Comparison of ENCODE assay signal across 28 mouse cellular contexts in the genomic region with DNA sequence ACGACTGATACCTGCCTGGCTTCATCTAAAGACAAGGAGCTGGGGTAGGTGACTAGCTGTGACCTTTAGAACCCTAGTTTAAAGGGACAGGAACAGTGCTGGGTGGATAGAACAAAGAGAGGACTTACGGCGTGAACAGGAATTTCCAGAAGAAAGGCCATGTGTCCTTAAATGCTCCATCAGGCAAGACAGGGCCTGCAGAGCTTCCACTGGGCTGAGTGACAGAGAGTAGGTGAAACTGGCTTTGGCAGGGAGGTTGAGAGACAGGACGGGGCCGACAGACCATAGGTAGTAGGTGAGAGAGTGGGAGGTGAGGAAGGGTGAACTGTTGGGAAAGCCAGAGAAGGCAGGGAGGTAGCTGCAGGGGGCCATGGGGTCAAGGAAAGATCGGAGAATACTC. TPM values are rescaled to one million over a fixed set of nuclear protein-coding genes. Genes with fewer than 3 reads are reported as not detected.
DNase-seq lines count a peak whose midpoint lies in the region; ATAC-seq and TF ChIP-seq lines count a peak whose summit lies in the region.
"Had no signal": no experiment of that assay in that cellular context is flagged by ENCODE, and none has a peak within 500 bp of the region (broad histone marks: within the 10 kb centered on the region; RNA-seq: fewer than 3 reads in every experiment).

No protein-coding gene starts in this region.

- TF ChIP-seq CTCF in E14TG2a.4 (conservative IDR thresholded peaks at IDR 0.05; ENCODE audit: low read length) (no peak), ES-Bruce4 (IDR thresholded peaks at IDR 0.05; ENCODE audit: low read depth, low read length) (no peak)

- intact Hi-C loops in gastrocnemius, postnatal 14 days (cut with DNase I; ENCODE audit: low total_unique reads) = no loop called here

- H3K4me1 ChIP-seq in E14TG2a.4 (replicated peaks; ENCODE audit: low read depth, low read length) (peaks cover 92% of the 10 kb centered on the region), ES-Bruce4 (ENCODE audit: control insufficient read depth, insufficient read depth, low read length) (peaks cover 10% of the 10 kb centered on the region)
- no peaks in the 10 kb centered on the region for H3K4me1 ChIP-seq in stomach, embryonic 16.5 days (ENCODE audit: control insufficient read depth, insufficient read depth, low read length)
- no peaks in the 10 kb centered on the region for H3K4me1 ChIP-seq in hindbrain, embryonic 10.5 days (replicated peaks)
- H3K4me1 ChIP-seq: forebrain, embryonic 12.5 days; forebrain, embryonic 15.5 days; heart, embryonic 10.5 days; heart, embryonic 13.5 days; hindbrain, embryonic 12.5 days; intestine, embryonic 15.5 days had no signal

- WGBS in stomach, embryonic 16.5 days = 38% methylated on average over 6 of the region's 6 CpGs
- WGBS in hindbrain, embryonic 10.5 days = 56% methylated on average over 6 of the region's 6 CpGs

- ATAC-seq in stomach, embryonic 16.5 days (ENCODE audit: insufficient read depth, low FRiP score) = no peak; the same call in 1 of the 2 replicates
- ATAC-seq: CD4-positive, CD25-positive, alpha-beta regulatory T cell, adult 4 months; forebrain, embryonic 15.5 days; hindbrain, embryonic 16.5 days; intestine, embryonic 15.5 days had no signal

- no peak for TF ChIP-seq POLR2A in ES-Bruce4 (IDR thresholded peaks at IDR 0.05; ENCODE audit: insufficient read depth, low read length)

- H3K4me3 ChIP-seq in E14TG2a.4 (replicated peaks; ENCODE audit: low read length) (peak overlapping the region; percentile 73), ES-Bruce4 (ENCODE audit: low read depth, low read length) (peak overlapping the region; percentile 33)
- no peak overlapping the region for H3K4me3 ChIP-seq in stomach, embryonic 16.5 days (replicated peaks; ENCODE audit: low read length)
- H3K4me3 ChIP-seq in hindbrain, embryonic 10.5 days = no peak overlapping the region
- H3K4me3 ChIP-seq: forebrain, embryonic 12.5 days; forebrain, embryonic 15.5 days; heart, adult 2 months; heart, embryonic 10.5 days; heart, embryonic 13.5 days; hindbrain, embryonic 12.5 days; intestine, embryonic 15.5 days had no signal

- DNase-seq in ZHBTc4 (ENCODE audit: low read depth, low spot score) = peak; percentile 36
- DNase-seq in hindbrain, embryonic 10.5 days (ENCODE audit: low spot score) = no peak
- no peak for DNase-seq in gastrocnemius, postnatal 14 days
- no peak for DNase-seq in layer of hippocampus, postnatal 14 days (ENCODE audit: low spot score in 2 of 2)
- DNase-seq: adrenal gland, postnatal 10 days; adrenal gland, postnatal 36 days; cerebellum, adult 18-20 months; cerebellum, adult 9-10 months; cerebellum, postnatal 14 days; gastrocnemius, postnatal 36 days; heart, adult 2 months; heart, postnatal 14 days; heart, postnatal 4 days had no signal

- no peak overlapping the region for H3K4me2 ChIP-seq in stomach, embryonic 16.5 days (ENCODE audit: low read depth, low read length)
- H3K4me2 ChIP-seq: forebrain, embryonic 12.5 days; forebrain, embryonic 15.5 days; heart, embryonic 13.5 days; hindbrain, embryonic 12.5 days; intestine, embryonic 15.5 days had no signal

- H3K27me3 ChIP-seq in E14TG2a.4 (ENCODE audit: insufficient read depth, low read length) (no peaks in the 10 kb centered on the region), ES-Bruce4 (ENCODE audit: control insufficient read depth, insufficient read depth, low read length, poor library complexity, severe bottlenecking) (no peaks in the 10 kb centered on the region)
- no peaks in the 10 kb centered on the region for H3K27me3 ChIP-seq in stomach, embryonic 16.5 days (ENCODE audit: control insufficient read depth, insufficient read depth, low read length)
- no peaks in the 10 kb centered on the region for H3K27me3 ChIP-seq in hindbrain, embryonic 10.5 days (ENCODE audit: insufficient read depth, poor library complexity, severe bottlenecking)
- H3K27me3 ChIP-seq: forebrain, embryonic 12.5 days; forebrain, embryonic 15.5 days; hindbrain, embryonic 12.5 days; intestine, embryonic 15.5 days had no signal

- peaks cover 9% of the 10 kb centered on the region for H3K36me3 ChIP-seq in E14TG2a.4 (ENCODE audit: insufficient read depth, low read length)
- no peaks in the 10 kb centered on the region for H3K36me3 ChIP-seq in ES-Bruce4 (ENCODE audit: control insufficient read depth, insufficient read depth, low read length, poor library complexity, severe bottlenecking)
- H3K36me3 ChIP-seq in stomach, embryonic 16.5 days (ENCODE audit: control insufficient read depth, insufficient read depth, low read length) = no peaks in the 10 kb centered on the region
- H3K36me3 ChIP-seq in hindbrain, embryonic 10.5 days = no peaks in the 10 kb centered on the region
- H3K36me3 ChIP-seq: forebrain, embryonic 12.5 days; forebrain, embryonic 15.5 days; heart, embryonic 10.5 days; heart, embryonic 13.5 days; hindbrain, embryonic 12.5 days; intestine, embryonic 15.5 days had no signal

- H3K9me3 ChIP-seq in E14TG2a.4 (ENCODE audit: low read length) (no peaks in the 10 kb centered on the region), ES-Bruce4 (replicated peaks; ENCODE audit: control insufficient read depth, insufficient read depth, low read length, poor library complexity, severe bottlenecking) (no peaks in the 10 kb centered on the region)
- H3K9me3 ChIP-seq in stomach, embryonic 16.5 days (replicated peaks; ENCODE audit: control insufficient read depth, low read length) = no peaks in the 10 kb centered on the region
- no peaks in the 10 kb centered on the region for H3K9me3 ChIP-seq in hindbrain, embryonic 10.5 days
- H3K9me3 ChIP-seq: forebrain, embryonic 12.5 days; forebrain, embryonic 15.5 days; heart, embryonic 10.5 days; heart, embryonic 13.5 days; hindbrain, embryonic 12.5 days; intestine, embryonic 15.5 days had no signal

- peak overlapping the region; percentile 38 for H3K9ac ChIP-seq in ES-Bruce4 (ENCODE audit: low read depth, poor library complexity, severe bottlenecking)
- H3K9ac ChIP-seq in stomach, embryonic 16.5 days (ENCODE audit: low read length) = no peak overlapping the region
- H3K9ac ChIP-seq: forebrain, embryonic 12.5 days; forebrain, embryonic 15.5 days; heart, embryonic 13.5 days; hindbrain, embryonic 12.5 days; intestine, embryonic 15.5 days had no signal

- TF ChIP-seq EP300 in ES-Bruce4 (IDR thresholded peaks at IDR 0.05; ENCODE audit: insufficient read depth, low read depth, low read length) = no peak

- H3K27ac ChIP-seq in ES-Bruce4 (ENCODE audit: insufficient read depth, low read length) = peak overlapping the region; percentile 14
- H3K27ac ChIP-seq in stomach, embryonic 16.5 days (ENCODE audit: low read length) = peak overlapping the region; percentile 6; the same call in 1 of the 2 replicates
- H3K27ac ChIP-seq in hindbrain, embryonic 10.5 days = no peak overlapping the region
- H3K27ac ChIP-seq: forebrain, embryonic 12.5 days; forebrain, embryonic 15.5 days; heart, adult 2 months; heart, embryonic 10.5 days; heart, embryonic 13.5 days; hindbrain, embryonic 12.5 days; intestine, embryonic 15.5 days had no signal

RNA-seq across cellular contexts. Expression of a gene that starts 10.7 kb away (rescaled TPM):
- polyA plus RNA-seq in ES-Bruce4 (2011; ENCODE audit: insufficient read depth, insufficient read length, low read depth, missing spikeins) = 57.2 and 66.7 TPM in 2 replicates
- polyA plus RNA-seq in stomach, embryonic 16.5 days (2015; fragmentation: Nextera tagmentation; extraction: Ambion mirVana) = 7.0 and 9.8 TPM in 2 replicates
- polyA plus RNA-seq in hindbrain, embryonic 10.5 days (2016; fragmentation: Nextera tagmentation; extraction: Ambion mirVana) = 2.2 and 6.2 TPM in 2 replicates
- not detected for total RNA-seq in gastrocnemius, postnatal 14 days (2021)
- total RNA-seq in layer of hippocampus, postnatal 14 days (2021) = 1 to 10 TPM in 1 of 2 experiments, under 1 TPM in 1; 0.35 to 1.0 TPM
- total RNA-seq: adrenal gland, adult 18-20 months; adrenal gland, postnatal 36 days; gastrocnemius, adult 8-10 months; gastrocnemius, postnatal 36 days; heart, adult 2 months; MEL had no signal
- polyA plus RNA-seq: forebrain, embryonic 15.5 days; heart, embryonic 13.5 days had no signal

RNA-seq across cellular contexts. Expression of a gene that starts 12.5 kb away (rescaled TPM):
- 2.1 and 2.6 TPM in 2 replicates for polyA plus RNA-seq in ES-Bruce4 (2011; ENCODE audit: insufficient read depth, insufficient read length, low read depth, missing spikeins)
- 1.3 and 2.4 TPM in 2 replicates for polyA plus RNA-seq in stomach, embryonic 16.5 days (2015; fragmentation: Nextera tagmentation; extraction: Ambion mirVana)
- polyA plus RNA-seq in hindbrain, embryonic 10.5 days (2016; fragmentation: Nextera tagmentation; extraction: Ambion mirVana) = 0.15 and 0.21 TPM in 2 replicates
- total RNA-seq in gastrocnemius, postnatal 14 days (2021) = not detected
- not detected for total RNA-seq in layer of hippocampus, postnatal 14 days (2021)
- total RNA-seq: adrenal gland, adult 18-20 months; adrenal gland, postnatal 10 days; adrenal gland, postnatal 36 days; gastrocnemius, adult 8-10 months; gastrocnemius, postnatal 36 days; granulocyte monocyte progenitor cell, adult 5-6 weeks; heart, adult 2 months; heart, postnatal 14 days; heart, postnatal 4 days; MEL had no signal
- polyA plus RNA-seq: CD4-positive, CD25-positive, alpha-beta regulatory T cell, adult 4 months; forebrain, embryonic 12.5 days; forebrain, embryonic 15.5 days; heart, embryonic 10.5 days; hindbrain, embryonic 16.5 days had no signal

RNA-seq across cellular contexts. Expression of a gene that starts 16.6 kb away (rescaled TPM):
- polyA plus RNA-seq in ES-Bruce4 (2011; ENCODE audit: insufficient read depth, insufficient read length, low read depth, missing spikeins) = 15.9 and 16.5 TPM in 2 replicates
- 0.81 and 0.90 TPM in 2 replicates for polyA plus RNA-seq in stomach, embryonic 16.5 days (2015; fragmentation: Nextera tagmentation; extraction: Ambion mirVana)
- polyA plus RNA-seq in hindbrain, embryonic 10.5 days (2016; fragmentation: Nextera tagmentation; extraction: Ambion mirVana) = 0.85 and 2.1 TPM in 2 replicates
- total RNA-seq in gastrocnemius, postnatal 14 days (2021) = under 1 TPM; 0.27 to 0.47 TPM
- not detected for total RNA-seq in layer of hippocampus, postnatal 14 days (2021)
- total RNA-seq: gastrocnemius, adult 8-10 months; granulocyte monocyte progenitor cell, adult 5-6 weeks; MEL had no signal
- polyA plus RNA-seq: CD4-positive, CD25-positive, alpha-beta regulatory T cell, adult 4 months; forebrain, embryonic 12.5 days; forebrain, embryonic 15.5 days had no signal

RNA-seq across cellular contexts. Expression of a gene that starts 27.5 kb away (rescaled TPM):
- polyA plus RNA-seq in ES-Bruce4 (2011; ENCODE audit: insufficient read depth, insufficient read length, low read depth, missing spikeins) = 1.4 TPM in 2 replicates
- polyA plus RNA-seq in stomach, embryonic 16.5 days (2015; fragmentation: Nextera tagmentation; extraction: Ambion mirVana) = 16.1 and 17.8 TPM in 2 replicates
- 13.5 and 18.8 TPM in 2 replicates for polyA plus RNA-seq in hindbrain, embryonic 10.5 days (2016; fragmentation: Nextera tagmentation; extraction: Ambion mirVana)
- 10 to 100 TPM; 13.2 to 14.8 TPM for total RNA-seq in gastrocnemius, postnatal 14 days (2021)
- total RNA-seq in layer of hippocampus, postnatal 14 days (2021) = 1 to 10 TPM; 7.7 to 8.6 TPM
- total RNA-seq: granulocyte monocyte progenitor cell, adult 5-6 weeks; MEL had no signal
- polyA plus RNA-seq: CD4-positive, CD25-positive, alpha-beta regulatory T cell, adult 4 months had no signal

Comparison
In these comparisons a context has a peak if more than half of its experiments do, and no peak if none do; other contexts are left out.
1. H3K4me3 ChIP-seq: peak in E14TG2a.4 (single experiment) and ES-Bruce4 (single experiment); none in stomach, embryonic 16.5 days (single experiment) and hindbrain, embryonic 10.5 days (single experiment).